Mouse (Mus musculus): Measurements from ENCODE around the gene Gm6509. TPM values are rescaled to one million over a fixed set of nuclear protein-coding genes. Genes with fewer than 3 reads are reported as not detected.
"Not testable (repeated sequence)": the region's sequence is repeated elsewhere in the genome, so short reads cannot be mapped to it uniquely, and the experiment has no call there.

Gene Gm6509
- total RNA-seq (2021): not detected

DNA sequence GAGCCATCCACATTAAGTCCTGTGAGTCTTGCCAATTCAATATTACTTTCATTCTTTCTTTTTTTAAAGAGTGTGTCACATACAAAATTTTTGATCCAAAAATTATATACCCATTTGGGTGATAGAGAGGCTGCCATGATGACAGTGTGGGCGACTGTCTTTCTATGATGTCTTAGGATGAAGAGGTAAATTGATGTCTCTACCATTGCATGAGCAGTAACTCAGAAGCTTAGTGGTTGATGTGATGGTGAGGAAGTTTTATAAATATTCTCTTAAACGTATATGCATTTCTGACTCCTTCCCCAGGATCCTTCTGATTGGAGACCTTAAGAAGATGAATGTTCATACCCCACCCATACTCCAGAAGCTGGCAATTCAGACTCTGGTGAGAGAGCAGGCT lies at the start of gene Gm6509:
Gene Gm6509 (plus strand): TSS at position 301 of the 400 bp plus-strand sequence.
- not testable (repeated sequence) for DNase-seq (ENCODE audit: extremely low spot score in 1 of 2, low spot score in 1 of 2)

DNA sequence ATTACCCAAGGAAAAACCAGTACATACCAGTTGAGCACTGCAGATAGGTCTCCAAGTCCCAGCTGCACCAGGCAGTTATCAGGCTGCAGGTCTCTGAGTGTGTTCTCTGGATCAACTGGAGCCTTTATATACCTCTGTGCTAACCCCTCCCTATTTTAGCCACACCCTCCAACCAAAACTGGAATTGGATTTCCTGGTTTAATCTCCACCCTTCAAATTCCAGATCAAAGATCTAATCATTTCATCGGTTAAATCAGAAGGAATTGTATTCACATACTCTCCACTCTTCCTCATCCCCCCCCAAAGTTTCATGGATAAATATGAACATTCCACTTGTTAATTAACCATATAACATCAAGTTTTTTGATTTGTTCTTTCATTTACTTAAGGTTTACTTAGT lies 7.5 kb upstream of the Gm6509 start, which contains the start of gene Gm3147:
Gene Gm3147 (minus strand): TSS at position 101 of the 400 bp plus-strand sequence.
- DNase-seq (ENCODE audit: extremely low spot score in 1 of 2, low spot score in 1 of 2): not testable (repeated sequence)

DNA sequence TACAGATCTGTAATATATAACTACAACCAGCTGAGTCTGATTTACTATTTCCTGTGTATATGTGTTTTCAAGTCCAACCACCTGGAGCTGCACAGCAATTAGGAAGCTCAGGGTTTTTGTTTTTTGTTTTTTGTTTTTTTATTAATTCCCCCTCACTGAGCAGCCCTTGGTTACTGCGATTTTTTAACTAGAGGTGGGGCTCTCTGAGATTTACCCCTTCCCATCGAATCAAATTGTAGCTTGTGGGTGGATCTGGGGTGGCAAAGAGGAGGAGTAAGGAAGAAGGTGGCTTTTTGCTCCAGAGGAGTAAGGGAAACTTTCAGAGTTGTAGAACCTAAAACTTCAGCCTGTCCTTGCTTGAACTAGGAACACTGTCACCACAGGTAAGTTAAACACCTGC lies 24.3 kb downstream of the Gm6509 start, which contains the start of gene Gm6205:
Gene Gm6205 (plus strand): TSS at position 301 of the 400 bp plus-strand sequence.
- not testable (repeated sequence) for DNase-seq (ENCODE audit: extremely low spot score in 1 of 2, low spot score in 1 of 2)

Other genes with a start within 250 kb of the Gm6509 start
- not detected for gene Gm7682, start 178.2 kb upstream of the Gm6509 start, total RNA-seq (2021)
- not detected for gene Gm3139, start 97.7 kb upstream of the Gm6509 start, total RNA-seq (2021)
- not detected for gene Gm3147, start 7.6 kb upstream of the Gm6509 start, total RNA-seq (2021)
- gene Gm6205, start 24.4 kb downstream of the Gm6509 start, total RNA-seq (2021): not detected
- not detected for gene Gm3183, start 241.5 kb downstream of the Gm6509 start, total RNA-seq (2021)